Mouse (Mus musculus): ENCODE results near the gene Tnpo3.

DNA sequence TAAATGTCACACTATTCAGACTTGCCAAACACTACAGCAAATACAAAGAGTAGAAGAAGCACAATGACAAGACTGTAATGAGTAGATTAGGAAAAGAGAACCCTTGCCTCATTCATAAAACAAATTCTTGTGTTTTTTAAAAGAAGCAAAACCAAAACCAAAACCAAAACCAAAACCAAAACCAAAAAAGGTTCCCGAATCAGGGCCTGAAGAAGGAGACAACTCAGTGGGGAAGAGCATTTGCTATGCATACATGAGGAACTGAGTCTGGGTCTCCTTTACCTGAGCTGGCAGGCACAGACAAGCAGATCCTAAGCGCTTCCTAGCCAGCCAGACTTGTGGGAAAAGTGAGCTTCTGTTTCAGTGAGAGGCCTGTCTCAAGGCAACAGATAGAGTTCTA, 52.6 kb downstream of the Tnpo3 start:
- TF ChIP-seq CTCF (IDR thresholded peaks at IDR 0.05), result no peak
- TF ChIP-seq POLR2A (IDR thresholded peaks at IDR 0.05; ENCODE audit: insufficient read depth, low read depth, low read length), result no peak
